ENCODE assay signal across 24 mouse cellular contexts in genomic region chr6:28896762-28897320, GRCm38 (mm10).
DNase-seq lines count a peak whose midpoint lies in the region; ATAC-seq and TF ChIP-seq lines count a peak whose summit lies in the region.
"Had no signal": no experiment of that assay in that cellular context is flagged by ENCODE, and none has a peak within 500 bp of the region (broad histone marks: within the 10 kb centered on the region; RNA-seq: fewer than 3 reads in every experiment).

No protein-coding gene starts in this region.

- H3K4me1 ChIP-seq in liver, adult 2 months (ENCODE audit: control insufficient read depth, insufficient read depth, low read length), result peaks cover 13% of the 10 kb centered on the region
- peaks cover 25% of the 10 kb centered on the region for H3K4me1 ChIP-seq in neural tube, embryonic 11.5 days (ENCODE audit: control insufficient read depth, insufficient read depth, low read length)
- H3K4me1 ChIP-seq: liver, embryonic 15.5 days had no signal

- H3K36me3 ChIP-seq in liver, adult 2 months (ENCODE audit: control insufficient read depth, insufficient read depth, low read length), result no peaks in the 10 kb centered on the region
- no peaks in the 10 kb centered on the region for H3K36me3 ChIP-seq in neural tube, embryonic 11.5 days (ENCODE audit: control insufficient read depth, insufficient read depth, low read length)
- H3K36me3 ChIP-seq: embryonic facial prominence, embryonic 13.5 days; forebrain, embryonic 12.5 days; midbrain, embryonic 12.5 days had no signal

- intact Hi-C loops in gastrocnemius, adult 2 months (cut with DNase I), result no loop called here

- no peaks in the 10 kb centered on the region for H3K9me3 ChIP-seq in neural tube, embryonic 11.5 days (ENCODE audit: control insufficient read depth, low read length)
- H3K9me3 ChIP-seq: embryonic facial prominence, embryonic 13.5 days; forebrain, embryonic 12.5 days; heart, embryonic 10.5 days; kidney, embryonic 15.5 days; limb, embryonic 13.5 days; liver, embryonic 15.5 days; midbrain, embryonic 12.5 days had no signal

- WGBS in liver, adult 2 months, result 15% methylated on average over 5 of the region's 5 CpGs
- WGBS in neural tube, embryonic 11.5 days, result 13% methylated on average over 5 of the region's 5 CpGs

- DNase-seq in gastrocnemius, adult 2 months, result peak; percentile 3
- no peak for DNase-seq in gastrocnemius, postnatal 4 days (ENCODE audit: low spot score in 2 of 2)
- DNase-seq in liver, adult 2 months (ENCODE audit: extremely low read depth, low read depth, low spot score), result peak; percentile 49
- DNase-seq in liver, result no peak
- DNase-seq in neural tube, embryonic 11.5 days (ENCODE audit: low spot score), result peak; percentile 69
- peak; percentile 42 for DNase-seq in retina, postnatal 1 day
- no peak for DNase-seq in spleen, postnatal 4 days (ENCODE audit: low spot score in 2 of 2)
- no peak for DNase-seq in right cerebral cortex, postnatal 10 days (ENCODE audit: low spot score in 2 of 2)
- DNase-seq: adrenal gland, postnatal 25 days; cerebellum, adult 9-10 months; heart, postnatal 4 days; kidney, postnatal 36 days; lung, postnatal 10 days; right cerebral cortex, postnatal 14 days; spleen, adult 18-20 months had no signal

- H3K79me2 ChIP-seq in liver, adult 2 months (ENCODE audit: control insufficient read depth, insufficient read depth, low read length), result no peaks in the 10 kb centered on the region

- H3K4me2 ChIP-seq in neural tube, embryonic 11.5 days (ENCODE audit: low read depth), result no peak overlapping the region
- H3K4me2 ChIP-seq: embryonic facial prominence, embryonic 13.5 days; forebrain, embryonic 12.5 days; kidney, embryonic 15.5 days; limb, embryonic 13.5 days; liver, embryonic 15.5 days; midbrain, embryonic 12.5 days had no signal

- H3K27me3 ChIP-seq in liver, adult 2 months (ENCODE audit: control insufficient read depth, insufficient read depth, low read length), result no peaks in the 10 kb centered on the region
- H3K27me3 ChIP-seq in neural tube, embryonic 11.5 days (ENCODE audit: control insufficient read depth, insufficient read depth, low read length), result no peaks in the 10 kb centered on the region
- H3K27me3 ChIP-seq: embryonic facial prominence, embryonic 13.5 days; kidney, embryonic 15.5 days; limb, embryonic 13.5 days; liver, embryonic 15.5 days had no signal

- H3K27ac ChIP-seq in gastrocnemius, adult 2 months, result no peak overlapping the region
- H3K27ac ChIP-seq in liver, adult 2 months (replicated peaks; ENCODE audit: insufficient read depth, low read depth, low read length), result peak overlapping the region; percentile 50
- H3K27ac ChIP-seq in neural tube, embryonic 11.5 days (ENCODE audit: low read depth, low read length), result peak overlapping the region; percentile 3
- H3K27ac ChIP-seq: embryonic facial prominence, embryonic 13.5 days; forebrain, embryonic 12.5 days; heart, embryonic 10.5 days; kidney, embryonic 15.5 days; limb, embryonic 13.5 days; liver, embryonic 15.5 days; midbrain, embryonic 12.5 days had no signal

- peak; percentile 74 for ATAC-seq in neural tube, embryonic 11.5 days (ENCODE audit: insufficient read depth, low FRiP score, low TSS enrichment)
- ATAC-seq: inflammation-experienced regulatory T-cells, adult 6 months had no signal

- no peak overlapping the region for H3K9ac ChIP-seq in liver, adult 2 months (ENCODE audit: low read depth, low read length)
- no peak overlapping the region for H3K9ac ChIP-seq in neural tube, embryonic 11.5 days (ENCODE audit: low read length)
- H3K9ac ChIP-seq: embryonic facial prominence, embryonic 13.5 days; forebrain, embryonic 12.5 days; kidney, embryonic 15.5 days; limb, embryonic 13.5 days; liver, embryonic 15.5 days; midbrain, embryonic 12.5 days had no signal

- no peak for TF ChIP-seq POLR2A in liver, adult 2 months (IDR thresholded peaks at IDR 0.05; ENCODE audit: extremely low read depth, insufficient read depth, low read length)

- no peak for TF ChIP-seq CTCF in gastrocnemius, adult 2 months (IDR thresholded peaks at IDR 0.05)
- TF ChIP-seq CTCF in liver, adult 2 months (IDR thresholded peaks at IDR 0.05; ENCODE audit: low read depth, low read length), result no peak

- H3K4me3 ChIP-seq in gastrocnemius, adult 2 months, result no peak overlapping the region
- no peak overlapping the region for H3K4me3 ChIP-seq in liver, adult 2 months (ENCODE audit: insufficient read depth, low read depth, low read length)
- no peak overlapping the region for H3K4me3 ChIP-seq in neural tube, embryonic 11.5 days (ENCODE audit: low read depth, low read length)
- H3K4me3 ChIP-seq: embryonic facial prominence, embryonic 13.5 days; erythroblast, embryonic 14.5 days; forebrain, embryonic 12.5 days; heart, embryonic 10.5 days; kidney, embryonic 15.5 days; limb, embryonic 13.5 days; liver, embryonic 15.5 days; midbrain, embryonic 12.5 days had no signal

Comparison
In these comparisons a context has a peak if more than half of its experiments do, and no peak if none do; other contexts are left out.
1. DNase-seq: peak in gastrocnemius, adult 2 months (single experiment), liver, adult 2 months (single experiment), neural tube, embryonic 11.5 days (single experiment) and retina, postnatal 1 day (single experiment); none in gastrocnemius, postnatal 4 days (0 of 2), liver (single experiment), spleen, postnatal 4 days (0 of 2) and right cerebral cortex, postnatal 10 days (0 of 2).